Mouse (Mus musculus) CD4-positive, CD25-positive, alpha-beta regulatory T cell (primary cell): ENCODE results near the gene Acad9. TPM values are rescaled to one million over a fixed set of nuclear protein-coding genes. Genes with fewer than 3 reads are reported as not detected.

Source experiments
- polyA plus RNA-seq: library from polyadenylated mRNA; unstranded; fragments of 100-300 nt; shearing (Covaris generic); gene quantifications from one replicate; pipeline ENCODE4 v1.2.1, GENCODE M21; 2017

Acad9 gene
- 75.8 TPM for polyA plus RNA-seq

DNA sequence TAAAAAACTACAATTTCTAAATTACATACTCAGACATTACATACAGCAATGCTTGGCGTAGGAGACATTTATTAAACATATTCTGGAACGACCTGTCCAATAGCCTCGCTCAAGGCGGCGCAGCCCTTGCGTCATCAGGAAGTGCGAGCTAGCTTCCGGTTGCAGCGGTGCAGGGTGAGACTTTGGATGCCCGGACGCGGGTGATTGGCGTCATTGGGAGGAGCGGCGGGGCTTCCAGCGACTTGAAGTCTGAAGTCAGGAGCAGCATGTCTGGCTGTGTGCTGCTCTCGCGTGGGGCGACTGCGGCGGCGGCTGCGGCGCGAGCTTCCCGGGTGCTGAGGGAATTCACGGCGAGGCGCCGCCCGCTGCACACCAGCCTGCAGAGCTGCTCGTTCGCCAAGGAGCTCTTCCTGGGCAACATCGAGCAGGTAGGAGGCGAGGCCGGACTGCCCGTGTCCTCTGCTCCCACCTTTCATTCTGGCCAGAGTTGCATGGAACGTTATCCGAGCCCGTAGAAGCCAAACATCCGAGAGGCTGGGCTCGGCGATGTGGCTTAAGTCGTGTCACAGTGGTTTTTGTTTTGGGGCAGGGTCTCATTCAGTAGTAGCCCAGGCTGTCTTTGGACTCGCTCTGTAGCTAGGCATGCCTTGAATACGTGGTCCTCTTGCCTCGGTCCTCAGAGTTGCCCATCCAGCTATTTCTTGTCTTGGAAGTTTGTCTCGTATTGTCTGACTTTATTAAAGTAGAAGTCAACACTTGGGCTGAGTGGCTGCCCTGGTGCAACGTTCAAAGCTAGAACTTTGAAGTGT, at the start of gene Acad9:
TSS of gene Acad9 (plus strand) at position 137 of the 809 bp plus-strand sequence.

GRCm38 (mm10) chr3:36053447-36053846, 12.3 kb upstream of the Acad9 start, which contains the start of gene Ccdc144b:
Gene Ccdc144b, minus strand, starts transcription at chr3:36053547.

Other genes starting within 250 kb of the Acad9 start
- gene Dcun1d1, start 128.5 kb upstream of the Acad9 start, polyA plus RNA-seq = 65.9 TPM
- gene Mccc1, start 65.3 kb upstream of the Acad9 start, polyA plus RNA-seq = 27.5 TPM
- gene Ccdc144b, start 12.4 kb upstream of the Acad9 start, polyA plus RNA-seq = not detected
- gene D3Ertd254e, start 85.0 kb downstream of the Acad9 start, polyA plus RNA-seq = 3.6 TPM
- gene Qrfpr, start 156.3 kb downstream of the Acad9 start, polyA plus RNA-seq = not detected